Mouse (Mus musculus) cortical plate, adult 2 months (tissue): ENCODE results near the gene Rai1. TPM values are rescaled to one million over a fixed set of nuclear protein-coding genes. Genes with fewer than 3 reads are reported as not detected.

Experiments
- H3K27ac ChIP-seq: fragments of 200-500 bp; 2 replicates; pipeline ENCODE4 v1.5.1; 2012; ENCODE audit warnings: low read length, control low read depth, inconsistent platforms; ENCODE audit not compliant: insufficient read depth
- H3K4me1 ChIP-seq: fragments of 200-500 bp; 2 replicates; pipeline ENCODE4 v1.6.1; 2011; ENCODE audit warnings: low read length; ENCODE audit not compliant: control insufficient read depth, insufficient read depth
- H3K4me3 ChIP-seq: fragments of 200-500 bp; 2 replicates; pipeline ENCODE4 v1.5.1; 2011; ENCODE audit warnings: mild to moderate bottlenecking, low read length, control low read depth; ENCODE audit not compliant: insufficient read depth
- CTCF ChIP-seq: fragments of 200-500 bp; IDR thresholded peaks from 2 replicates; pipeline ENCODE4 v1.5.1; 2011; ENCODE audit warnings: mild to moderate bottlenecking, control low read depth, low read length; ENCODE audit not compliant: insufficient read depth; ENCODE audit errors: extremely low read depth
- POLR2A ChIP-seq: fragments of 200-500 bp; IDR thresholded peaks from 2 replicates; pipeline ENCODE4 v1.6.1; 2011; ENCODE audit warnings: mild to moderate bottlenecking, low read length, control low read depth; ENCODE audit not compliant: insufficient read depth; ENCODE audit errors: extremely low read depth
- polyA plus RNA-seq: library from polyadenylated mRNA; depleted of rRNA; stranded (reverse); fragments of >200 nt; gene quantifications from 2 replicates; pipeline ENCODE4 v1.2.3, GENCODE M21; 2012

The Rai1 gene
- polyA plus RNA-seq, 1 experiment = 41.8 TPM

DNA sequence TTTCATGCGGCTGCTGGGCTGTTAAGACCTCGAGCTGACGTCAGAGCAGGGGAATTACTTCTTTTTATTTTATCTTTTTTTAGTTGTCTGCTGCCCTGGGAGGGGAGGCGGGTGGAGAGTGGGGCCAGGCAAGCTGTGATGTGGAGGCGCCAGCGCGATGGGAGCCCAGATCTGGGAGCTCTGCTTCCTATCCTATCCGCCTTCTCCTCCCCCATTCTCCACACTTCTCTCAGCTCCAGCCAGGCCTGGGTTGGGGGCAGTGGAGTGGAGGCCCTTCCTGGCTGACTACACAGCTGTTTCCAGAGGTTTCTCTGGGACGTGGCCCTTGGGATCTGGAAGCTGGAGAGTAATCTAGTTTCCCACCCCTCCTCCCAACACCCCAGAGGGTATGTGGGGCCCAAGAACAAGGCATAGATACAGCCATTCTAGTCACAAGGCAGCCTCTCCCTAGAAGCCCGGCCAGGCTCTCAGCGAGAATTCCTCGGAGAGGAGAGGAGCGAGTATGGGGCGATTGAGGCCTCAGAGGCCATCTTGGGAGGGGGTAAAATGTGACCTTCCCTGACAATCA is 1.8 kb downstream of the Rai1 start:
- H3K4me1 ChIP-seq = peaks cover 17% of the 10 kb centered on the region
- peak overlapping the region; percentile 99 for H3K27ac ChIP-seq

DNA sequence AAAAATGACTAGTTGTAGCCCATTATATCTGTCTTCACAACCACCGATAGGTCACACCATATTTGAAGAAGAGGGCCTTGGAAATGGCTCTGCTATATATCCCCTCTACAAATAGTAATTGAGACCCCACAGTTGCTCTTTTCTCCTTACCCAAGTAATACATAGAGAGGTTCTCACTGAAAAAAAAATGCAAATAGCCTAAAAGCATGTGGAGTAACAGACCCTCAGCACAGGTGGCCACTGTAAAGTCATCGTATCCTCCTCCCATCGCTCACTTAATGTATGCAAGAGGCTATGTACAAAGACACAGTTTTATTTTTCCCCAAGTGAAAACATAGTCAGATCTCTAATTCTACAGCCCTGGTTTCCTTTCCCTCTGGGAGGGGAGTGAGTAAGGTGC is 2.6 kb downstream of the Rai1 start:
- peaks cover 21% of the 10 kb centered on the region for H3K4me1 ChIP-seq
- H3K4me3 ChIP-seq = no peak overlapping the region
- no peak for TF ChIP-seq CTCF
- TF ChIP-seq POLR2A = no peak
- no peak overlapping the region for H3K27ac ChIP-seq

More for the DNA sequence above, 1.8 kb downstream of the Rai1 start:
- peak overlapping the region; percentile 76 for H3K4me3 ChIP-seq
- no peak for TF ChIP-seq CTCF
- TF ChIP-seq POLR2A = 0 out of 2 replicates have a peak, but pooled peaks have one; percentile 7

DNA sequence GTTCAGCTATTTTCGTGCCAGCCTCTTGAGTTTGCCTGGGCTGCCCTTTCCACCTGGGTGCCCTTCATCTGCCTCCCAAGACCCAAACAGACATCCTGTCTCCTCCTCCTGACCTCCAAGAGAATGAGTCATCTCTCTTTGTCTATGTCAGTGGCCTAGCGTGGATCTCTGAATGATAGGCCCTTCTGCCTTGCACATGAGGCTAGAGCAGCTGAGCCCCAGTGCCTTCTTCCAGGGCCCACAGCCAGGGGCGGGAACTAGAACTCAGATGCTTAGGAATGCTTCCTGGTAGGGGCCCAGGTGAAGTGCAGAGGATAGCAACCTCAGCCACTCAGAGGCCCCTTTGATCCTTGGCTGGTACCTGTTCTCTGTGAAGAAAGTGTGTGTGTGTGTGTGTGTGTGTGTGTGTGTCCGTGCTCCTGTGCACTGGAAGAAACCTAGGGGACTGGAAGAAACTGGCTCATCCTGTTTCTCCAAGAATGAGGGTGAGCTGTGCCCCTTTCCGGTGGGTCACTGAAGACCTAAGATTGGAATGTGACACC is 3.9 kb downstream of the Rai1 start:
- TF ChIP-seq CTCF (no peak), POLR2A (no peak)
- peaks cover 24% of the 10 kb centered on the region for H3K4me1 ChIP-seq
- no peak overlapping the region for H3K4me3 ChIP-seq
- H3K27ac ChIP-seq = no peak overlapping the region

DNA sequence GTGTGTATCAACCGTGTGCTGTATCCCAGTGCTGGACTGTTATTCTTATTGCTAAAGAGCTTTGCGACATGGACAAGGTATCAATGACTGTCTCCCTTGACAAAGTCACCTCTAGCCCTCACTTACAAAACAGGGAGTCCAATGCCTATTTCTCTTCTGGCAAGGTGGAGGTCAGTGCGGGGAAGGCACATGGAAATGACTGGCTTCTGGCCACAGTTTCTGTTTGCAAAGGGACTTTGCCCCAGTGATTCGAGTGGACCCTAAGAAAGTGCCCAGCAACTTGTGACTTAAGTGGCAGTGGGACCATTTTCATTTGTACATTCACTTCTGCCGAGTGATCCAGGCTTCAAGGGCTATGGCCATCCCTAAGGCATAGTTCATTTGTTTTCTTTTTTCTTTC is 5.6 kb downstream of the Rai1 start:
- Histone ChIP-seq H3K27ac (no peak overlapping the region), H3K4me3 (no peak overlapping the region), H3K4me1 (peaks cover 28% of the 10 kb centered on the region)
- TF ChIP-seq POLR2A (no peak), CTCF (no peak)

DNA sequence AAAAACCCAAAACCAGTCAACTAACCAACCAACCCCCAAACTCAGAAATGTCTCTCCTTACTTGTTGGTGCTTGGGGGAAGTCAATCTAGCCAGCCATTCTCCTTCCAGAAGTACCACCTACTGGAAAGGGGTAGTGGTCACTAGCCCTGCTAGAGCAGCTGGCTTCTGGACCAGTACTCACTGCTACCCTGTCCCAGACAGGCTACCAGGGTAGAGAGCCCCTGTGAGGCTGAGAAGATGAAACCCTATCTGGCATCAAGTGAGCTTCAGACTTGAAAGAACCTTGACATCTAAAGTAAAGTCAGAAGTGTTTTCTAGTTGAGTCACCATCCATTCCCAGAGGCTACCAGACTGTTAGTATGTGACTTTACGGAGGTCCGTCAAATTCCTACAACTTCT is 6.8 kb downstream of the Rai1 start:
- peaks cover 32% of the 10 kb centered on the region for H3K4me1 ChIP-seq
- no peak overlapping the region for H3K4me3 ChIP-seq
- H3K27ac ChIP-seq = no peak overlapping the region
- TF ChIP-seq POLR2A (no peak), CTCF (no peak)

DNA sequence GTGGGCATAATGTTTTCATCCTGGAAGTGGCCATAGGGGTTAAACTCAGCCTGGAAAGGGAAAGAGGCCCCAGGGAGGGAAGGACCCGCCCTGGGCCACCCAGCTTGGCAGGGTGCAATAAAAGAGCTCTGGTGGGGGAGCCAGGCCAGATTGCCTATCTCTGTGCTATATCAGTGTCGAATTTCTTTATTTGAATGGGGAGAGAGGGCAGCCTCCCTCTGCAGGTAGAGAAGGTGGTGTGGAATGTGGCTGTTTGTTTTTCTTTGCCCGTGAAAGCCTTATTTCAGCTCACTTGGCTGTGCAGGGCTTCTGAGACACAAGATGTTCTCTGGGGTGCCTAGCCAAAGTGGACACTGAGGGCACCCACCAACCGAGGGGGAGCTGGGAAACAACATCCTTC is 8.8 kb downstream of the Rai1 start:
- TF ChIP-seq POLR2A (no peak), CTCF (no peak)
- Histone ChIP-seq H3K27ac (peak overlapping the region; percentile 95), H3K4me1 (peaks cover 20% of the 10 kb centered on the region), H3K4me3 (no peak overlapping the region)

DNA sequence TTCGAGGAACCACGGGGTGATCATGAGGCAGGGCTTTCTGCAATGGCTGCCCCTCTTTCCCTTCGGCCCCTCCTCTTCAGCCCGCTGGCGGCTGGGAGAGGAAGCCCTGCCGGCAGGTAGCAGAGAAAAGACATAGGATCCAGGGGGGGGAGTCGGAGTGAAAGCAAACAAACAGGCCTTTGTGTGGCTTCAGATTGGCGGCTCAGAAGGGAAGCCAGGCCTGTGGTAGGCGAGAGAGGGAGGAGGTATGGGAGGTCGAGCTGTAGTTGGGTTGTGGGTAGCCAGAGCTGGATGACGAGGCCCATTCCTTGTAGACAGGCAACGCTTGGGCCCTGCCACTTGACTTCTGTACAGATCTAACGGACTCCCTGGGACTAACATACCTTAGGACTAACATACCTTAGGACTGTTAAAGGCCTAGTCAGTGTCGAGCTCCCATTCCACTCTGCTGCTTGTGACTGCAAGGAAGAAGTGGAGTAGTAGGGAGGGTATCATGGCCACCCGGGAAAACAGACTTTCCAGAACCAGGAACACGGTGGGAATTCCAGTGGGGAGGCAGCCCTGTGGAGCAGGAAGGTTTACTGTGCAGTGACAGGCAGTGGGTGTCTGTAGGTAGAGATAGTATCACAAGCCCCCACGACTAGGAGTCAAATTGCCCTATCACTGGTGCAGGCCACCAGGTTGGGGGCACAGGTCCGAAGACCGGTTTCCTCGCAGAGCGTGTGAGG is 9.6 kb downstream of the Rai1 start:
- H3K4me1 ChIP-seq = peaks cover 17% of the 10 kb centered on the region
- peak overlapping the region; percentile 95 for H3K27ac ChIP-seq
- H3K4me3 ChIP-seq = peak overlapping the region; percentile 47
- TF ChIP-seq POLR2A (0 out of 2 replicates have a peak, but pooled peaks have one; percentile 6), CTCF (no peak)

DNA sequence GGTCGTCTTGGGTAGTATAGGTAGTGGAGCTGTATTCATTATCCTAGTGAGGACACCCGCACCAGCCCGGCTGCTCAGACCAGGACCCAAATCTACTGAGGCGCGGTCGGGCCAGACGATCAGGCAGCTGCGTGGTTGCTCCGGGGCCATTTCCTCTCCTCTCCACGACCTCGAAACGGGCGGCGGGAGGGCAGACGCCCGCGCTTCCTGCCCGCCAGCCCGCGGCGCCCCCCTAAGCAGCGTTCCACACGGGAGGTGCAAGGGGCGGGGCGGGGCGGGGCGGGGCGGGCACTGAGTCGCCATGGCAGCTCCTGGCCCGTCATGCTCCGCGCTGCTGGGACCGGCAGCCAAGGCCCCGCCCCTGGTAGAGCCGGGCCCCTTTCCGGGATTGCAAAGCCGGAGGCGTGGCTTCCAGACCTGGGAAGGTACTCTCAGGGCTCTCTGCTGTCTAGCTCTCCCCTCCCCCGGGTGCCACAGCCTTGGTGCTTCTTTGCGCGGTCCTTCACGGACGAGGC is 10.3 kb downstream of the Rai1 start:
- peak overlapping the region; percentile 95 for H3K27ac ChIP-seq
- peaks cover 14% of the 10 kb centered on the region for H3K4me1 ChIP-seq
- H3K4me3 ChIP-seq = peak overlapping the region; percentile 47
- no peak for TF ChIP-seq CTCF
- peak; percentile 31; the same call in 1 of the 2 replicates for TF ChIP-seq POLR2A

DNA sequence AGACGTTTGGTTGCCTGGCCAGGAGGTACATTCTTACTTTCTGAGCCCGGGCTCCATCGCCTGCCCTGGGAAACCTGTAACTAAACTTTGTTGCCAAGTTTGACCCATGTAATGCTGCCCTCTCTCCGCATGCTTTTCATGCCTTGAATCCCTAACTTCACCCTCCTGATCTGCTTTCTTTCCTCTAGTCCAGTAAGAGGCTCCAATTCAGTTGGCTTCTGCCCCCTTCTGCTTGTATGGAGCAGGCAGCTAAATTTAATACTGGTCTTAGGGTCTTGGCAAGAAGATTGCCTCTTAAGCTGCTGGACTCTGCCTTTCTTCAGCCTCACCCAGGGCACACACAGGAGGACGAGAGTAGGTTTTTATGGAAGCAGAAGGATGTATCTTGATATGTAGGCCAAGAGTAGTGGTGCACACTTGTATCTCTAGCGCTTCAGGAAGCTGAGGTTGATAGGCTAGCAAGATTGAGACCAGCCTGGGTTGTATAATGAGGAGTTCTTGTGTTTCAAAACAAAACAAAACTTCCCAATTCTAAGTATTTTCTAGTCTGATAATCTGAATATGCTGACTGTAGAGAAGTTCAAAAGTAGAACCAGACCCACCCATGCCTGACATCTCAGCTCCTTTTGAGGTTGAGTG is 10.9 kb downstream of the Rai1 start:
- Histone ChIP-seq H3K4me3 (peak overlapping the region; percentile 47), H3K4me1 (peaks cover 14% of the 10 kb centered on the region), H3K27ac (0 out of 2 replicates have a peak overlapping the region, but pooled peaks have one; percentile 5)
- no peak for TF ChIP-seq CTCF
- no peak for TF ChIP-seq POLR2A
